Mouse (Mus musculus): ENCODE measurements at regions not wholly inside any gene's neighbourhood (a gene's known extent, or its start where the extent isn't known, plus 50 kb on each side); places are given as distances from the start of the nearest gene placed in this dataset.
A peak's percentile ranks its signal among the peaks of the same experiment; 100 is the strongest.

DNA sequence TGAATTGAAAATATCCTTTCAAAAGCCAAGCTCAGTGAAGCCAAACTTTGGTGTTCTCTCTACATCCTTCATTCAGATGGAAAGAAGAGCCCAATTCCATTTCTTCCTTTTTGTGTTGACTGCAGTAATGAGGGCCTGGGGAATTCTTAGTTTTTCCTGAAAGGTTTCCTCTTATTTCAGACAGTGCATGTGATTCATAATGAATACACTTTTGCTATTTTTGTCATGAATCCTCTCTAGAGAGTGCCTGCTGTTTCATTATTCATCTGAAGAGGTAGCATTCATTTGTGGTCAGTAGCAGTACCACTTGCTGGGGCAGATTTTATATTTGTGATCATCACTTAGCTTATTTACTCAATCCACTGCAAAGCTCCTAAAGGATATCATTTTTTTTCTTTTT lies 303.0 kb upstream of the Anxa10 start:
- DNase-seq (ENCODE audit: inconsistent ontology term) = peak; percentile 59

DNA sequence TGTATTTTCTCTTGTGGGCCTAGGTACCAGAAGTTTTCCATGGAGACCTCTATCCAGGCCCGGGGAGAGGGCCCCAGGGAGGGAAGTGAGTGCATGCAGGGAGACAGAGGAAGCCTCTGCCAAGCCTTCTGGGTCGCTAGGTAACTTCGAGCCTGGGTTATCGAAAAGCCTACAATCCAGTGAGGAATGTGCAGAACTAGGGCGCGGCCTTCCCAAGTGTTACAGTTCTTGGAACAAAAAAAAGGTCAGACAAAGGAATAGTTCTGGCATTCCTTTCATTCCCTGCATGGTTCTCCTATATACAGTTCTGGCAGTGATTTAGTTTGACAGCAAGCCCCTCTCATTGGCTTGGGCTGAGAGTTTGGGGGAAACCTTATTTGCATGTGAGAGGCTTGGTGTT lies 294.6 kb upstream of the Anxa10 start:
- peak; percentile 86 for DNase-seq (ENCODE audit: inconsistent ontology term)

All from Muller cell, postnatal 12 days (primary cell).